Mouse (Mus musculus) E14TG2a.4 (cell line): ENCODE measurements around the gene Megf9.

Source experiments
- H3K27me3 ChIP-seq: 2 replicates; pipeline ENCODE4 v1.6.1; 2014; ENCODE audit warnings: low read length, control low read depth; ENCODE audit not compliant: insufficient read depth
- H3K36me3 ChIP-seq: 2 replicates; pipeline ENCODE4 v1.6.1; 2014; ENCODE audit warnings: low read length, control low read depth; ENCODE audit not compliant: insufficient read depth
- H3K4me1 ChIP-seq: replicated peaks from 2 replicates; pipeline ENCODE4 v1.6.1; 2014; ENCODE audit warnings: low read depth, low read length, control low read depth
- H3K4me3 ChIP-seq: replicated peaks from 2 replicates; pipeline ENCODE4 v1.5.1; 2014; ENCODE audit warnings: mild to moderate bottlenecking, low read length
- H3K9me3 ChIP-seq: 2 replicates; pipeline ENCODE4 v1.6.1; 2014; ENCODE audit warnings: low read length, control low read depth
- CTCF ChIP-seq: conservative IDR thresholded peaks from 2 replicates; pipeline ENCODE4 v1.5.1; 2014; ENCODE audit warnings: low read length
- NANOG ChIP-seq: IDR thresholded peaks from 2 replicates; pipeline ENCODE4 v1.6.1; 2014; ENCODE audit warnings: borderline replicate concordance, low read length, mixed read lengths
- POU5F1 ChIP-seq: IDR thresholded peaks from 2 replicates; pipeline ENCODE4 v1.6.1; 2014; ENCODE audit warnings: low read length, borderline replicate concordance

The Megf9 gene

DNA sequence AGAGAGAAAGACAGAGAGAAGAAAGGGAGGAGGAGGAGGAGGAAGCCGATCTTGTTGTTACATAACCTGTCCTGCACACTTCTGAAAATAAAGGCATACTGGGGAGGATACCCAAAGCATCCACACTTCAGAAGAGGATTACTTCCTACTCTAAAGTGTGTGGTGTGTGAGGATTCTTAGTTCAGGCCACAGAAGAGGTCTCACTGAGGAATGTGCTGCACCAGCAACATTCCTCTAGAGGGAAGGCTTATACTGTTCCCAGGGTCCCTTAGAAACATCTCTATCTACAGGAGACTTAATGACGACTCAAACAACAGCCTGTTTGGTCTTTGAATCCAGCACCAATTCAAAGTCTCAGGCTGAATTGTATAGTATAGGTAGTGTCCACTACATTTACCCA is 114.6 kb downstream of the Megf9 start:
- H3K36me3 ChIP-seq, result no peaks in the 10 kb centered on the region
- H3K4me3 ChIP-seq, result no peak overlapping the region
- TF ChIP-seq NANOG (no peak), POU5F1 (no peak), CTCF (no peak)
- H3K27me3 ChIP-seq, result no peaks in the 10 kb centered on the region
- peaks cover 11% of the 10 kb centered on the region for H3K9me3 ChIP-seq
- H3K4me1 ChIP-seq, result peaks cover 3% of the 10 kb centered on the region; the same call in 1 of the 2 replicates

DNA sequence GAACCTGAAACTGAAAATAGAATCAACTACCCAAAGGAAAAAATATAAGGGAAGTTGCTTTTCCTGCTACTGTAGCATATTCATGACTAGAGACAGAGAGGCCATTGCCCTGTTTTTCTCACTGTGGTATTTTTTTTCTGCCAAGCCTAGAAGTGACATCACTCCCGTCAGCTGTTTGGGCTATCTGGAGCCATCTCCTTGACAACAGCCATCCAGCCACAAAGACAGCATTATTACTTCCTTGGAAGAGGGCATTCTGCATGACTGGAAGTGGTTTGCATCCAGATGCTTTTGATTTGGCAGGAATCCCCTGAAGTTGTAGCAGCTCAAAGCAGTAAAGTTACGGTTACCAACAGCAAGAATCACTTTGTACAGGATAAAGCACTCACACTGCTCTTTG is 122.7 kb downstream of the Megf9 start:
- no peaks in the 10 kb centered on the region for H3K27me3 ChIP-seq
- no peak for TF ChIP-seq CTCF
- no peak for TF ChIP-seq POU5F1
- no peak for TF ChIP-seq NANOG

DNA sequence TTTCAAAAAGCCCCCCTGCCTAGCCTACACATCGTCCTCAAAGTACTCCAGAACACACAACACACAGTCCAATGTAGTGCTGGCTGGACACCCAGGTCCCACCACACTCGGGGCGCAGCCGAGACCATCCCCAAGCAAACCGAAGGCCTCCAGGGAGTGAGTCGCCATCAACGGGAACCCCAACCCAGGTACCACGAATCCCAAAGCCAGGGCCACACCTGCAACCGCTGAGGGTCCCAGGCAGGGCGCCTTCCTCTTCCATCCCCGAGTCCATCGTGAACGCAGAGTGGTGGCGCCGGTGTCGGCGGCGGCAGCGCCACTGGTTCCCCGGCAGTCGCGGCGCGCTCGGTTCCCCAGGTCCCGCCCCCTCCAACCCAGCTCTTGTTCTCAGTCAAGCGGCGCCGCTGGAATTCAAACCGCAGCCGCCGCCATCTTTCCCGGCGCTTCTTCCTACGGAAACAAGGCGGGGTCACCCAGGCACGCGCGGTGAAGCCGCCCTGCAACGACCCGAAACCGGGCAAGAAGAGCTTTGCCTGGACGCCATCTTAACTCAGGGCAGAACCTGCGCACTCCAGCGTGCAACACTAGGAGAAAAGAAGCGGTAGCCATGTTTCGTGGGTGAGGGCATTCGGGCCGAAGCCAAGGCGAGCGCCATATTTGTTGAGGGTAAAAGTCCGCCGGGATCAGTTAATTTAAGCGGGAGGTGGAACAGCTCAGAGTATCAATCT is 124.6 kb downstream of the Megf9 start, which contains the start of gene Cdk5rap2:
TSS of gene Cdk5rap2 (minus strand) at position 450 of the 728 bp plus-strand sequence.
- Histone ChIP-seq H3K4me1 (peaks cover 29% of the 10 kb centered on the region), H3K36me3 (peaks cover 27% of the 10 kb centered on the region), H3K4me3 (peak within 1 kb of the TSS; percentile 92), H3K27me3 (no peaks in the 10 kb centered on the region), H3K9me3 (no peaks in the 10 kb centered on the region)
- TF ChIP-seq POU5F1 (no peak), CTCF (no peak), NANOG (no peak)

More for the DNA sequence above, 122.7 kb downstream of the Megf9 start:
- Histone ChIP-seq H3K36me3 (peaks cover 15% of the 10 kb centered on the region), H3K4me3 (no peak overlapping the region), H3K9me3 (no peaks in the 10 kb centered on the region), H3K4me1 (peaks cover 29% of the 10 kb centered on the region)

DNA sequence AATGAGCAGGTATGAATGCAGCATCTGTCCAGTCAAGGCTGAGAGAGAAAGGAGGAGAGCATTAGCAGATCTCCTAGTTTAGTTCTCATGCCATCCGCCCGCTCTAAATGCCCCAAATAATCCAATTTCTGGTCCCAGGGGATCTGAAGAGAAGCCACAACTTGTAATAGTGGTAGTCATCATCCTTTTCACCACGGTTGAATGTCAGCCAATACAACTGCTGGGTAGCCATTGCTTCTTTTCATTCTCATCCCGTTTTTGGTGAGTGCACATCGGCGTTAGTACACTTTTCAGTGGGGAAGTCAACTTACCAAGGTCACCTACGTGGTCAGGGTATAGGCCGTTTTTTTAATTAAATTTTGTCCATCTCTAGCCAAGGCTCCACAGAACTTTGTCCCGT is 125.3 kb downstream of the Megf9 start:
- Histone ChIP-seq H3K4me3 (peak overlapping the region; percentile 92), H3K4me1 (peaks cover 29% of the 10 kb centered on the region), H3K9me3 (no peaks in the 10 kb centered on the region), H3K27me3 (no peaks in the 10 kb centered on the region), H3K36me3 (peaks cover 34% of the 10 kb centered on the region)
- TF ChIP-seq NANOG, result no peak
- TF ChIP-seq CTCF, result no peak
- TF ChIP-seq POU5F1, result no peak

DNA sequence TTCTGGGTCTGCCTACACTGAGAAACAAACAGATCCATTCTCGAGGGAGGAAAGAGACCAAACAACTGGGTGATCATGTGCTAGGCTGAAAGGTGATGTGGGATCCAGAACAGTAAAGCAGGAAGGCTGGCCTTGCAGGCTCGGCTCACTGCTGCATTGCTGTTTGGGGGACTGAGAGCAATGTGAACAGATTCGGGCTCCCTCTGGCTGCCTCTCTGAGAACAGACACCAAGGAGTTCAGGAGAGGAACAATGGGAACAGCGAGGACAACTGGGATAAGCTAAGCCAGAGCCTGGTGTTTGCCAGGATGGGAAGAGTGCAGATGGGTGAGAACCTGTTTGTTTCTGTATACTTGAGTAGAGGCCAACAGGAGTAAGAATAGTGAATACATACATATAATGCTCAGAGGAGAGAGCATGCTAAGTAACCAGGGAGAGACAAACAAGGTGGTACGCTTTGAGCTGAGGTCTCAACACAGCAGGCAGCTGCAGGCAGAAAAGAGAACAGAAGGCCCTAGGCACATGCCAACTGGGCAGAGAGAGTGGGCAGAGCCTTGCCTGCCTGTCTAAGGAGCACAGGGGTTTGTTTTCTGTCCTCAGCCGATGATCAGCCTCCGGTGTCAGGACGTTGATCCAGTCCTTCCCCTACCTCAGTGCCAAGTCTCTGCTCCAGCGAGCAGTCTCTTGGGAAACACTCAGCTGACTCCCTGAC is 132.5 kb downstream of the Megf9 start:
- H3K4me1 ChIP-seq, result peaks cover 16% of the 10 kb centered on the region
- no peak overlapping the region for H3K4me3 ChIP-seq
- no peaks in the 10 kb centered on the region for H3K9me3 ChIP-seq
- peak; percentile 34 for TF ChIP-seq CTCF
- TF ChIP-seq POU5F1, result no peak
- no peak for TF ChIP-seq NANOG
- H3K36me3 ChIP-seq, result peaks cover 88% of the 10 kb centered on the region
- no peaks in the 10 kb centered on the region for H3K27me3 ChIP-seq

DNA sequence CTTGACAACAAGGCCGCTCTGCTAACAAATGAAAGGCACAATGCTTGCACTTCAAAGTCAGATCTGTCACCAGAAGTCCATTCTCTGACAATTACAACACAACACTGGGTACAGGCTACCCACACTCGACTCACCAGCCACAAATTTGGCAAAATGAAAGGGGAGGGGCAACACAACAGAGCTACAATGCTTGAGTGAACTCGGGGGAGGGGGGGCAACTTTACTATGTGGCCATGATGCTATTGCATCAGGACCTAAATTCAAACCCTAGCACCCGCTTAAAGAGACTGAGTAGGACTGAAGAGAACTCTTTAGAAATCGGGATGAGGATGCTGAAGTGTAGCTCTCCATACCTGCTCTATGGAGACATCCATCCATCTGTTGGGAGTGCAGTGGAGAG is 135.3 kb downstream of the Megf9 start:
- Histone ChIP-seq H3K36me3 (peaks cover 95% of the 10 kb centered on the region), H3K4me1 (peaks cover 16% of the 10 kb centered on the region), H3K27me3 (no peaks in the 10 kb centered on the region), H3K9me3 (peaks cover 24% of the 10 kb centered on the region), H3K4me3 (no peak overlapping the region)
- TF ChIP-seq CTCF (no peak), NANOG (no peak), POU5F1 (no peak)

DNA sequence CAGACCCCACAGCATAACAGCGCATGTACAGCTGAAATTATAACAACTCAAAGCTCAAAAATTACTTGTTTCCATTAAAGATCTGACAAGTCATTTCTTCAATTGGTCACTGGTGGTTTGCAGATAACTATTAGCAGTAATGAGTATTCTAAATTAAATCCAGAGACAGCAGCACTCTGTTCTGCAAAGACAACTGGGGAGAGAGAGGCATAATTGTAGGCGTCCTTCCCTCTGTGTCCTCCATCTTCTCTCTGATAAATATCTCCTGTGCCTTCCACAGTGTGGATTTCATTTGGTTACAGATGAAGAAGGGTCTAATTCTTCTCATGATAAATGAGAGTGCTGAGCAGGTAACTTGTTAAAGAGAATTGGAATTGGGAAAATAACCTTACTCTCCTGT is 135.7 kb downstream of the Megf9 start:
- TF ChIP-seq CTCF (no peak), POU5F1 (no peak), NANOG (no peak)
- Histone ChIP-seq H3K9me3 (peaks cover 28% of the 10 kb centered on the region), H3K4me1 (peaks cover 16% of the 10 kb centered on the region), H3K4me3 (no peak overlapping the region), H3K27me3 (no peaks in the 10 kb centered on the region), H3K36me3 (peaks cover 97% of the 10 kb centered on the region)

DNA sequence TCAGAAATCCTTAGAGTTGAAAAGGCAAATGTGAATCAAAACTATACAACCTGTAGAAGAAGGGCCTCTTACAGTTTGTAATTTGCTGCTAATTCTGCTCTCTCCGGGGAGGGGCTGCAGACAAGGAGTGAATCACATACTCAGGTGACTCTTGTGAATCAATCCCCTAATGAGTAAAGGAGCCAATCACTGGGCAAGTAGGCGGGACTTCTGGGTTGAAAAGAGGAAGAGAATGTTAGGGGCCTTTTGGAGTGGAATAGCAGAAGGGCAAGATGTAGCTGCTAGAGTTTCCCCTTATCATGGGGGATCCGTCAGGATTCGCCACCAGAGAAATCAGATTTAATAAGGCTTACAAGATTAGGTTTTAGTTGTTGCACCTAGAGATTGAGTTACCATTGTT is 136.7 kb downstream of the Megf9 start:
- Histone ChIP-seq H3K4me1 (peaks cover 16% of the 10 kb centered on the region), H3K27me3 (no peaks in the 10 kb centered on the region), H3K36me3 (peaks cover 96% of the 10 kb centered on the region), H3K9me3 (peaks cover 38% of the 10 kb centered on the region), H3K4me3 (peak overlapping the region; percentile 29; the same call in 1 of the 2 replicates)
- TF ChIP-seq POU5F1, result no peak
- no peak for TF ChIP-seq NANOG
- TF ChIP-seq CTCF, result no peak
